Mouse (Mus musculus): Measurements from ENCODE around the gene Slc51a.
"Not testable (repeated sequence)": the region's sequence is repeated elsewhere in the genome, so short reads cannot be mapped to it uniquely, and the experiment has no call there.

Slc51a gene

DNA sequence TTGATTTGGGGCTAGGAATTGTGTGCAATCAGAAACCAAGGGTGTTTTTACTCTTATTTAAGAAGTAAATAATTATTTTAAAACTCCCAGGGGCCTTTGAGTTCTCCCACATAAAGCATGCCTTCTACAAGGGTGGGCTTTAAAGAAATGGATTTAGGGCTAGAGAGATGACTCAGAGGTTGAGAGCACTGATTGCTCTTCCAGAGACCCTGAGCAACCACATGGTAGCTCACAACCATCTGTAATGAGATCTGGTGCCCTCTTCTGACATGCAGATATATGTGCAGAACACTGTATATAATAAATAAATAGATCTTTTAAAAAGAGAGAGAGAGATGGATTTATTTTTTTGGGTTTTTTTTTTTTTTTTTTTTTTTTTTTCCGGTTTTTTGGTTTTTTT lies 22.8 kb downstream of the Slc51a start:
- DNase-seq, result no peak

DNA sequence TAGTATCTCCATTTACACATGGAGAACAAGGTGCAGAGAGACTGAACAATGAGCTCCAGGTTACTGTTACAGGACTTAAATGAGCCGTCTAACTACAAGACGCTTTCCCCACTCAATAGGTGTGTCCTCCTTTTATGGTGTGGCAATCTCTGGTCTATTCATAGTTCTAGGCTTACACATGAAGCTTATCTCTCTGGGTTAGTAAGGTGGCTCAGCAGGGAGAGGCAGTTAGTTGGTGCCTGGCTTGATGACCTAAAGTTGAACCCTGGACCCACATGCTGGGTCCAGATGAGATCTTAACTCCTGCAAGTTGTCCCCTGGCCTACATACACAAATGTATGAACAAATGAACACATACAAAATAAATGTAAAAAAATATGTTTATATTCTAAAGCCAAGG lies 24.3 kb downstream of the Slc51a start:
- DNase-seq, result no peak

DNA sequence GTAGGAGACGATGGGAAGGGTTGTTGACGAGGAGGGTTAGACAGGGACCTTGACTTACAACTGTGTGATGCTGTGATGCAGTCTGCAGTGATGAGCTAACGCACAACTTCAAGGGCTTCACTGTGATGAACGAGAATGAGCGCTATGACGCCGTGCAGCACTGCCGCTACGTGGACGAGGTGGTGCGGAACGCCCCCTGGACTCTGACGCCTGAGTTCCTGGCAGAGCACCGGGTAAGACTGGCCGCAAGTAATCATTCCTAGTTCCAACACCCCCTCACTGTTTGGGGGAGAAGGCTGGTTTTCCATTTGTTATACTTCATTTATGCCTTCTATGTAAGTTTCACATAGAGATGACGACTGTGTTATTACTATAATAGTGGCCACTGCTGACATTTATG lies 24.7 kb downstream of the Slc51a start:
- DNase-seq, result no peak

DNA sequence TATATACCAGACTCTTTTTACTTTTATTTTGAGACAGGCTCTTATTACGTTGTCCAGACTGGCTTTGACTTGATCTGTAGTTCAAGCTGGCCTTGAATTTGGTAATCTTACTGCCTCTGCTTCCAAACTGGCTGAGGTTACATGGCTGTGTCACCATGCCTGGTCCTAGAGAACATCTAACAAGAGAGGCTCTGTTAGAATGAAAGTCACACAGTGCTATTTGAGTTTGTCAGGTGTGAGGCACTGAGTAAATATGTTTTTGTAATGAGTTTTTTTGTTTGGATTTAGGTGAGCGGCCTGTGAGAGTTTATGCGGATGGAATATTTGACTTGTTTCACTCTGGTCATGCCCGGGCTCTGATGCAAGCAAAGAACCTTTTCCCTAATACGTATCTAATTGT lies 26.0 kb downstream of the Slc51a start:
- no peak for DNase-seq

DNA sequence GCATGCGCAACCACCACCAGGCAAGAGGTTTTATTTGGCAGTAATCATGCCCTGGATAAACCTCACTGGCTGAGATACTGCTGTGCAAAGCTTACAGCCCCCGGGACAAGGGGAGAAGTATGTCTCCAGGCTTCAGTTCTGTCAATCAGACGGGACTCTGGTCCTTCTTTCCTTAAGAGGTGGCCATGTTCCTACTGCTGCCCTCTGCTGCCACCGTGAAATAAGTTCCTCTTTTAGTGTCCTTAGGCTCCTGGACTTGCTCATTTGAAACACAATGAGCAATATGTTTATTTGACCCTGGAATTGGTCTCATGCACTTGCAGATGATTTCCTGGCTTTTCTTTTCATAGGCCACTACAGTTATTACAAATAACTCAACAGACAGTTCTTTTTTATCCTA lies 27.2 kb downstream of the Slc51a start:
- DNase-seq, result no peak

DNA sequence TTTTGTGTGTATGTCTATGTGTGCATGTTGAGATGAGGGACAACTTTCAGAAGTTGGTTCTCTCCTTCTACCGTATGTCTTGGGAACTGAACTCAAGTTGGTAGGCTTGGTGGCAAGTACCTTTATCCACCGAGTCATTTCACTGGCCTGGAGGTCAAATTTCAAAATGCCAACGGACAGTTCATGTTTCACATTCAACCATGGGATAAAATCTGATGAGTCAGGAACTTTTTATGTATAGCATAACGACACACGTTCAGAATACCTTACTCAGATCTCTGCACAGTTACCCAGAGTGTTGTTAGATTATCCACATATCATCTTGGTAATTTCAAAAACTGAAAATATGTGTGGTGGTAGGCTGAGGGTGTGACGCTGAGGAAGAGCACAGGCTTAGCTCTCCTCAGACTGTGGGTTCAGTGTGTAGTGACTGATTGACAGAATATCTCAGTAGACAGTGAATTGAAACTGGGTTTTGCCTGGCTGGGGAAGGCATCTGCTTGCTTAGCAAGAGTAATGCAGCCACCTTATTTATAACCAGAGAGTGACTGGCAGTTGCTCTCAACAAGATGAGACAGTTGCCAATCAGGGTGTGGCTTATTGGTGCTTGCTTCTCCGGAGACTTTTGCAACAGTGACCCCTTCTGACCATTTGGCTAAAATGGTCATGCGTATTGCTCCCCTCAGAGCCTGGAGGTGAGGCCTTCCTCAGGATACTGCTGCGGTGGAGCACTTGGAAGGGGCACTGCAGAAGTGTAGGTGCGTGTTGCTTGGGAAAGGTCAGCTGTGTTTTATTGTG lies 29.9 kb downstream of the Slc51a start:
- DNase-seq, result peak; percentile 95

DNA sequence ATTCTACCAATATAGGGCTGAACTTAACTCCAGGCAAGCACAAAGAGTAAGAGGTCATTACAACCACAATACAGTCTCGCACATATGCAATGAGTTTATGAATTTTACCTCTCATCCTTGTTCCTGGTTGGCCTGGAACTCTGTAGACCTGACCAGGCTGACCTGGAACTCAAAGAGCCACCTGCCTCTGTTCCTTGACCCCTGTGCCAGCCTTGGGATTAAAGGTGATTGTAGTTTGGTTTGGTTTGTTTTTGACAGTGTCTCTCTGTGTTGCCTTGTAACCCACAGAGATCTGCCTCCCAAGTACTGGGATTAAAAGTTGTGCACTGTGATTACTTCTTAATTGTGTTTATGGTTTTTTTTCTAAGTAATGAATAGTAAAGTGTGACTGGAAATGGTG lies 30.9 kb downstream of the Slc51a start:
- DNase-seq, result no peak

DNA sequence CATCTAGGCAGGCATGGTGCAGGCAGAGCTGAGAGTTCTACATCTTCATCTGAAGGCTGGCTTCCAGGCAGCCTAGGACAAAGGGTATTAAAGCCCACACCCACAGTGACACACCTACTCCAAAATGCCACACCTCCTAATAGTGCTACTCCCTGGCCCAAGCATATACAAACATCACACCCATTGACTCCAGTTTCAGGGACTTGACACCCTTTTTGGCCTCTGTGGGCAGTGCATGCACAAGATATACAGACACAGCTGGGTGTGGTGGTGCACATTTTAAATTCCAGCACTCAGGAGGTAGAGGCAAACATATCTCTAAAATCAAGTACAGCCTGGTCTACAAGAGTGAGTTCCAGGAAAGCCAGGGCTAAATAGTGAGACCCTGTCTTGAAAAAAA lies 31.6 kb downstream of the Slc51a start:
- DNase-seq, result no peak

DNA sequence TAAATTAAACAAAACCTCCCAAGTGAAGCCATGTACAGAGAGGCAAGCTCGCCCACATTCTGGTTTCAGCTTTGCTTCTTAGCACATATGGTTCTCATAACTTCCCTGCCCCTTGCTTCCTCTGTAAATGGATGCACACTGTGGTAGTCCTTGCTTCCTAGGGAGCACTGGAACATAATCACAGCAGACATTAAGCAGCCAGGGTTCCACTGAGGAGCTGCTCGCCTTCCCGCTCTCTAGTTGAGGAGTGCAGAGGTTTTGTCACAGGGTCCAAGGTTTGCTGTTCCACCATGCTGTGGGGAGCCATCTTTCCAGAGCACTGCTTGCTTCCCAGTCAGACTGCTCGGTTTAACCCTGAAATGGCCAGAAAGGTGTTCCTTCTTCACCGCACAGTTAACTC lies 33.0 kb downstream of the Slc51a start:
- DNase-seq, result no peak

DNA sequence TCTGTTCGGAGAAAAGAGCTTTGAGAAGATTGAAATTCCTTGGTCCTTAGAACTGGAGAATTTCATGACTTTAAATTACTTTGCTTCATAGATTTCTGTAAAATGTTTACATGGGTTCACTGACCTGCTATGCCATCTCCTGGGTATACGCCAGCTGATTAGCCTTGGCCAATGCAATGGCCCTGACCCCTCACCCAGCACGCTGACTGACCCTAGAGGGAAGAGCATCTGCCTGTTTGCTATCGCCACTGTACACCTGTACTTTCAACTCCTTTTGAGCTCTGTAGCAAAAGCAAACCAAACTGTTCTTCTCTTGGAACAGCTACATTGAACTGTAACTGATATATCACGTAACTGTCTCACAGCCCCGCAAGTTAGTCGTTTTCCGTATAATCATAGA lies 34.6 kb downstream of the Slc51a start:
- peak; percentile 65 for DNase-seq

DNA sequence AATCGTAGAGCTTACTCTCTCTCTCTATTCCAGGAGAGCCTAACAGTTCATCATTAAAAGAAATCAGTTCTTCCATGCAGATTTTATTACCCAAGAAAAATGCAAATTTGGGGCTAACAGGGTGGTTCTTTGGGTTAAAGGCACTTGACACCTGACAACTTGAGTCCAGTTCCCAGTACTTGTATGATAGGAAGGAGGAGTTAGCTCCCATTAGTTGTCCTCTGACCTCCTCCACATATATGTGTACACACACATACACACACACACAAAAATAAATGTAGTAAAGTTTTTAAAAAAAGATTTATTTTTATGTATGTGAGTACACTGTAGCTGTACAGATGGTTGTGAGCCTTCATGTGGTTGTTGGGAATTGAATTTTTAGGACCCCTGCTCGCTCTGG lies 37.5 kb downstream of the Slc51a start:
- peak; percentile 4 for DNase-seq

DNA sequence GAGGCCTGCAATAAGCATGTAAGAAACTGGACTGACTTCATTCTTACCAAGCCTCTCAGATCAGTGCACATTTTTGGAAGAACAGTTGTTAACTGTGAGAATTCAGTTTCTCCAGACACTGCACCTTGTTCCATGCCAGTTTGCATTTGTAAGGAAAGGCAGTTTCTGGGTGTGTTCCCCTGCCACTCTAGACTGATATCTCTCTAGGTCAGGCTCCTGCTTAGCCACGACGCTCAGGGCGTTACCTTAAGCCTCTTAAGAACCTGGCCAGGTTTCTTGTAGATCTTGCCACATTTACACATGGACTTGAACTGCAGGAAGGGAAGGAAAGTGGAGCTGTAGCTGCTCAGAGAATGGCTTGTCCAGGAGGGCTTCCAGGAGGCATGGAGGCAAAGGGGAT lies 38.0 kb downstream of the Slc51a start:
- peak; percentile 14 for DNase-seq

DNA sequence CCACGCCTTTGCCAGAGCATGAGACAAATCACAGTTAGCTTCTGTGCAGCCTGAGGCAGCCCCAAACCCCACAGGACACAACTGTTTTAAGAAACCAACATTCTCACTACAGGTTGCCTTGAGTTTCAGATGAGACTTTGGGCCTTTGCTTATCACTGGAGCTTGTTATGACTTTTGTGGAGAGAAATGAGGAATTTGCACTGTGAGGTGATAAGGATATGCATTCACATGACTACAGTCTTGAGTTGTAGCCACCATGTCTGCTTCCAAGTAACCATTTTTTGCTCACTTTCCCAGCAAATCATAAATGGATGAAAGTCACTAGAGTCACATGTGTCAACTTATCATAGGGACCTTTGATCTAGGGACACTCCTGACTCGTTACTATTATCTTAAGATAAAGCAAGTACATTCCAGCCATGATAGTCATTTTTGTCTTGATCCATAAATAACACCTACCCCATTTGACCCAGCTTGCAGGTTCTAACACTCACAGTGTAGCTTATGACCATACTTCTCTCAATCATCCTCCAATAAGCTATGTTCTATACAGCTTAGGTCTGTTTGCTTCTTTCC lies 41.0 kb downstream of the Slc51a start:
- no peak for DNase-seq

DNA sequence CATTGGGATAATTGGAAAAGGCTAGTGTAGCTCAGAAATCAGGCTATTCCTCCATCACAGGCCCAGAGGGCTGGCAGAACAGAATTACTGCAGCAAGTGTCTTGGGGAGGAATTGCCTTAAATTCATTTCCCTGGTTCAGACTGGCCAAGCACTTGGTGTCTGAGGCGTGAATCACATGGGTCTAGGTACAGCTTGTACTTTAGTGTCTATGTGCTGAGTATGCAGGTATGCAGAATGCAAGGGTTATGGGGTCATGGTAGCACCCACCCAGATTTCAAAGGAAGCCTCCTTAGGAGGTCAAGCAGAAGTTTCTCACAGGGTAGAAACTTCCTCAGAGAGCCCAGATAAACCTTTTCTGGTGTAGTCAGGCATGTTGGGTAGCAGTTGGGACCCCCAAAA lies 42.1 kb downstream of the Slc51a start:
- no peak for DNase-seq

DNA sequence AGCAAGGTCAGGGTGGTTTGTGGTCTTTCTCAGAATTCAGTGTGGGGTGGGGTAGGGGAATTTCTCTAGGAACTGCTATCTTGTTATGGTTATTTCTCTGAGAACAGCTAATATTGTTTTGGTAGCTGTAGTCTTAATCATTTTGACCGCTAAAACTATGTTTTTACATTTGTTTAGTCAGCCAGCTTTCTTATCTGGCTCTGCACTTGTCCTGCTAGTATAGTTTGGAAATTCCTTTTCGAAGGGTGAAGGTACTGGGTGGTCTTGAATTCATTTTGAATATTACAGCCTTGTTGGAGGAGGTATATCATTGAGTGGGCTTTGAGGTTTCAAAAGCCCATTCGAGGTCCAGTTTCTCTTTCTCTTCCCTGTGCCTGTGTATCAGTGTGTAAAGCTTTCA lies 43.1 kb downstream of the Slc51a start:
- not testable (repeated sequence) for DNase-seq

DNA sequence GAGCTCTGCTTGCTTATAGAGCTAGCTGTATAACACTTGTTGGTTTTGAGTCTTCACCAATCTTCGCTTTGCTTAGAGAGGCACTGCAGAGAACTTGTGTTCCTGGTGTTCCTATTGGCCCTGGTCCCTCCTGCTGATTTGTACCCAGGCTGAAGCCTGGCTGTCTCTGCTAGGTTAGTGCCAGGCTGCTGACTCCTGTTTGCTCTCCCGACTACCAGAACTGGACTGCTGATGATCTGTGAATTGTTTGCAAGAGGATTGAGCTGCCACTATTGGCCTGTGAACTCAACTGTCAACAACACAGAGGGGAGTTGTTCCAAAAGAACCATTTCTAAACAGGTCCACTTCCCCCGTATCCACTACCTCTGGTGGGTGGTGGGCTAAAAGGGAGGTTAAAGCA lies 46.2 kb downstream of the Slc51a start:
- DNase-seq, result no peak

DNA sequence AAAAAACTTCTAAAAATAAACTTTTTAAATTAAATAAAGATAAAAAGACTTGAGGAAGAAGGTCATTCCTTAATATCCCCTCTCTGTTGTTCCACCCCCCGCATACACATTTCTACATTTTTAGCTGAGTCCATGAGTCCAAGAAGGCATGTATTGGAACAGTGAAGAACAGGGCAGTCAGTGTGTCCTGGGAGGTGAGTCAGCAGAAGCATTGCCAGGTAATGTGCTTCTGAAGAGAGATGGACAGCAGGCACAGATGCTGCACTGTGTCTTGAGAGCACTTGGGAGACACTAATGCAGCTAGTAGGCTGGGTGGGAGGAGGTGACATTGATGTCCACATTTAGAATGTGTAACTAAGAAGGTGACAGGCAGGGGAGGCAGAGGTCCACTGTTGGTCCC lies 50.4 kb downstream of the Slc51a start:
- no peak for DNase-seq

DNA sequence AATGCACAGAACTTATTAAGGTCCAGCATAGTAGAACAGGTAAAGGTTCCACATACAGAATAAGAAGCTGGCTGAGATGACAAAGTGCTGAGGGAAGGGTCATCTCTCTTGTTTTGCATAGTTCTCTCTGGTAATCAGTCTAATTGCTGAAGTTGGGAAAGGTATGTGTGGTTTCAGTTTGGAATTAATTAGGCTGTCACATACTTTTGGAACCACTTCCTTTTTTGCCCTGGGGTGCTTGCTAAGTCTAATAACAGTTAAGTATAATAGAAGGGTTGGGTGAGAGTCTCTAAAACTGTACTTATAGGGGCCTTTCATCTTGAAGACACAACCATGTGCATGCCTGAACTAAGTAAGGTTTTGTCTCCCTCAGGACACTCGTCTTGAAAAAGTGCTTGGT lies 51.0 kb downstream of the Slc51a start:
- DNase-seq, result no peak

DNA sequence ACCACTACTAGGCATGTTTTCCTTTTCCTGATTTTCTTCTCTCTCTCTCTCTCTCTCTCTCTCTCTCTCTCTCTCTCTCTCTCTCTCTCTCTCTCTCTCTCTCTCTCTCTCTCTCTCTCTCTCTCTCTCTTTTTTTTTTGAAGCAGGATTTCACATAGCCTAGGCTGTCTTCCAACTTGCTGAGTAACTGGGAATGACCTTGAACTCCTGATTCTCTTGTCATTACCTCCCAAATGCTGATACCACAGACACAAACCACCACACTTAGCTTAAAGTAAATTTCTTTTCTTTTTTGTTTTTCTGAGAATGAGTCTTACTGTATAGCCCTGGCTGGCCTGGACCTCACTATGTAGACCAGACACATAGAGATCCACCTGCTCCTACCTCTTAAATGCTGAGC lies 53.0 kb downstream of the Slc51a start:
- DNase-seq, result no peak

DNA sequence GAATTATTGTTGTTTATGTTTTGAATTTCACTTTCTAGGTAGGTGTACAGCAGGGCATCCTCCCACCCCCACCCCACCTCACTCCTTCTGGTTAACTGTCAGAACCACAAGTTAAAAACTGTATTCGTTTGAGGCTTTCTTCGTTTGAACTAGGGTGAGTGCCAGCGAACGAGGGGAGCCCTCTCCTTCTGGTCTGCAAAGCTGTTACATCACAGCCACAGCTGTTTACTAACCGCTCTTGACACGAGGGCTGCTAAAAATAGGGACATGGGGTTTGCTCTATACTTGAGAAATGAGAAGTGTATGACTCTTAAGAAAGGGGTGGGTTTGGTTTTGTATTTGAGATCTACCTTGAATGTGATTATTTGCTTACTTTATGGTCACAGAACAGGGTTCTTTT lies 53.6 kb downstream of the Slc51a start:
- peak; percentile 98 for DNase-seq

DNA sequence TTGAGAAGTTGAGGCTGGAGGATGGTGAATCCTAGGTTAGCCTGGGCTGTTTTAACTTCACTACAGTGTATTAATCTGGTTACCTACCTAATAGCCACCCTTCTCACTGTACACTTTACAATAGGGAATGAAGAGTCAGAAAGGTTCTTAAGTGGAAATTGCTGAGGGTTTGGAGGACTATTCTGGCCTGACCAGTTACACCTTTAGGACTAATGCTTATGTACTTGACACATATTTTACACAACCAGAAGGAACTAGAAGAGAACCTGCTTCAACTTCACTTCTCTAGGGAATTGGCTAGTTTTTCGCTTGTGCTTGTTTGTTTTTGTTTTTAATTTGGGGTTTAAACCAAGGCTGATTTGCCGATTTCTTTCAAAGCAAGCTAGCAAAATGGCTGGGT lies 54.5 kb downstream of the Slc51a start:
- no peak for DNase-seq

DNA sequence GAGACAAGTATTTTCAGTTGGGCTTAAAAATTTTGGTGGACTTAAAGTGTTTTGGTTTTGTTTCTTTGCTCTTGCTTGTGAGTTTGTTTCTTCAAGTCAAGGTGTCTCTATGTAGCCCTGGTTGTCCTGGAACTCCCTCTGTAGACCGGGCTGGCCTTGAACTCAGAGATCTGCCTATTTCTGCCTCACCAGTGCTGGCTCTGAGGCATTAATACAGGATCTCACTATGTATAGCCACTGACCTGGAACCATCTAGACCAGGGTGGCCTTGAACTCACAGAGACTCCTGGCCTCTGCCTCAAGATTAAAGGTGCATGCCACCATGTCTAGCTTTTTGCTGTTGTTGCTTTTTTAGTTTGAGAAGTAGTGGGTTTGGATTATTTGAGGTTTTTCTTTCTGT lies 55.8 kb downstream of the Slc51a start:
- DNase-seq, result peak; percentile 88

DNA sequence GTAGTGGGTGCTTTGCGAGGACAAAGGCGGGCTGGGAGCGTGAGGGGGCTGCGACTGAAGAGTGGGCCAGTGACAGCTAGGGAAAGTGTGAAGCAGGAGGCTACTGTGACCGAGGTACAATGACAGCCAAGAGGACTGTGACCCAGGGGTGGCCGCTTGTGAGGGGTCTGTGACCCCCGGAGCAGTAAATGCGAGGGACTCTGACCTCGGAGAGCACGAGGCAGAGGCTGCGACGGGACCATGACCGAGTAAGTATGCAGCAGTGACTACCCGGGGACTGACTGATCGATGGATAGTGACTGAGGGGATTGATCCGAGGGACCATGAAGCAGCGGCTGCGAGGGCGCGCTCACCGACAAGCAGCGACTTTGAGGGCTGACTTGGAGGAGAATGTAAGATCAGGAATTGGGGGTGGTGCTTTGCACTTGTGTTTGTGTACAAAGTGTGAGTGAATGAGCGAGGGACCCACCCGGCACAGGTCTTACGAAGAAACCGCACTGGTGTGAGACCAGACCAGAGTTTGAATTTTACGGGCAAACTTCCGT lies 56.6 kb downstream of the Slc51a start:
- DNase-seq, result no peak

DNA sequence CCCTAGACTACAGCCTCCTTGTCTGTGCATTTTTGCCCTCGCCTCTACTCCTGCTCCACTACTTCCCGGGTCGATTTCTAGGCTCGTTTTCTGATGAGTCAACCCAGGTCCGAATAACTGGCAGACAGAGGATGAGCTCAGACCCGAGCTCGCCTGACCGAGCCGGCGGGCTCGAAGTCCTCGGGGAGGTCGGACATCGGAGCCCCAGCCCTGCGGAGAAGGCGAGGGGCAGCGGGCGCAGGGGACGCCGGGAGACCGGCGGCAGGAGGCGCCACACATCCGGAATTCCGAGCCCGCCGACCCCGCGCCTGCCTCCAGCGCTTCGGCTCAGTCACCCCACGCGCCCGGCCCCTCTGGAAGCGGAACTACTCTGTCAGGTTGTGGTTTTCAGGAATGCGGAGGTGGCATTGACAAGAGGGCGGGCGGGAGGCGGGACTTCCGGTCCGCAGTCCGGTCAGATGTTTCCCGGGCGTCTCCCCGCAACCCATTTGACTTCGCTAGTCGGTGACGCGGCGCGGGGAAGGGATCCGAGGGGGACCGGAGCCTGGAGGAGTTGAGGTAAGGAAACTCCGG lies 57.1 kb downstream of the Slc51a start, which contains the start of gene Pcyt1a:
TSS of gene Pcyt1a (plus strand) at position 448 of the 573 bp plus-strand sequence.
- peak; percentile 100 for DNase-seq
